Mouse (Mus musculus): ENCODE data around the gene Eps15l1.
A peak's percentile ranks its signal among the peaks of the same experiment; 100 is the strongest.

Eps15l1 gene

DNA sequence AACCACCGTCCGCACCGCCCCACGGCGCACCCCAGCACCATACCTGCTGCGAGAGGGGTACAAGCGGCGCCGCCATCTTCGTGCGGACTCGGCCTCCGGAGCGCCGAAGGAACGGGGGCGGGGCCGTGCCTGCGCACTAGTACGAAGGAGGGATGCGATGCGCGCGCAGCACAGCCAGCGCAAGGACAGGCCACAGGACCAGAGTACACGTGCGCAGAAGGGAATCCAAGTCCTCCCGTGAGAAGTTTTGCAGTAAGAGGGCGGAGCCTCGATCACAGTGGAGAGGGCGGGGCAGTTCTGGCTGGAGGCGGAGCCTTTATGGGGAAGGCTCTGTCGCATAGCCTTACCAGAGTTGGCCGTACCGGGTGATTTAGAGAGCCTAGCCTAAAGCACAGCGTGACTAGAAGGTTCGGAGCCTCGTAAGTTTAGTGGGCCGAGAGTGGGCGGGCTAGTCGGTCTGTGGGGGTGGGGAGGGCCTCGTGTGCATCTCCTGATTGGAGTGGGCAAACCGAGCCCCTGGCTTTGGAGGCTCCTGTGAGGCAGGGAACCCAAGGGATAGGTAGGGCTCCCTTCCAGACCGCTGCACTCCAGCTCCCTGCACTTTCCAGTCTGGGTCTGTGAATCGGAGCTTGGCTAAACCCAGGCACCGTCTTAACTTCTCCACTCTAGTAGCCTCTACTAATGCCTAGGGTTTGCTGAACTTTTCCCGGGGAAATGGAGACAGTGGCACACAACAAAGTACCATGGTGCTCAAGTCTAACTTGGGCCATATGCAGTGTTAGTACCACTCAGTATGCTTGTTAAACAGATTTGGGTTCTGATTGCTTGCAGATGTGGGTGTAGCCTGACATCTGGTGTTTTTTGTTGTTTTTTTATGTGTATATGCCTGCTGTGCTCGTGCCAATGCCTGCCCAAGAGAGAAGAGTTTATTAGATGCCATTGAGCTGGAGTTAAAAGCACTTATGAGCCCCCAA is at the start of gene Eps15l1:
Gene Eps15l1, minus strand, starts transcription at position 99 of the 974 bp plus-strand sequence.
- DNase-seq (ENCODE audit: low spot score in 2 of 2): peak; percentile 97 to 99

DNA sequence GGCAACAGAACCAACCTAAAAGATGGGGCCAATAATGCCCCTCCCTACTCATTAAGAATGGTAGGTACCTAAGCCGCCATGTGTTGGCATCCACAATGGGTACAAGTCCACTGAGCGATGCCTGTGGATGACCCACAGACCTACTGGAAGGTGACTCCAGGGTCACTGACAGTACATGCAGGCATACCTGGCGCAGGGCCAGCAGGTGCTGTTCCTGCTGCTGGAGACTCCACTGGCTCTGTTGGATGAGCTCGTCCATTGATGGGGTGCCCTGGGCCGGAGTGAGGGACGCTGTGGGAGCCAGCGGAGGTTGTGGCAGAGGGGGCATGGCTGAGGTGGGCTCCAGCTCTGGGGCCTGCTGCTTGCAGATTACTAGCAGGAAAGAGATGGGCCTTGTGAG is 49.4 kb upstream of the Eps15l1 start:
- no peak for DNase-seq (ENCODE audit: low spot score in 2 of 2)

DNA sequence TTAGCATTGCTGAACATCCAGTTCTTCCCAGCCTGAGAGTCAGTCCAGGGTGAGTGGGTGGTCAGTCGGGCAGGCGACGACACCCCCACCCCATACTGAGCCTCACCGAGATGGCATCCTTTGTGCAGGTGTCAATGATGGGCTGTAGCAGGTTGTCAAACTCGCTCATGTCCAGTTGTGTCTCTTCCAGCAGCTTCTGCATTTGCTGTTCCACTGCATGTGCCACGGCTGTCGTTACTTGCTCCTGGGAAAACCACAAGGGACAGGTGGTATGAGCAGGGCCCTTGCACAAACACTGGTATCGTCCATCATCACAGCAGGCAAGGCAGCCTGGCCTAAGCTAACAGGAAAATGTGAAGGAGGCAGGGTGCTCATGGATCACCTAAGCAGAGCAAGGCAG is 48.7 kb upstream of the Eps15l1 start:
- no peak for DNase-seq (ENCODE audit: low spot score in 2 of 2)

- no peak for DNase-seq (ENCODE audit: low spot score in 2 of 2)
Measured at GRCm38 (mm10) chr8:72469243-72469642, 48.0 kb upstream of the Eps15l1 start.

DNA sequence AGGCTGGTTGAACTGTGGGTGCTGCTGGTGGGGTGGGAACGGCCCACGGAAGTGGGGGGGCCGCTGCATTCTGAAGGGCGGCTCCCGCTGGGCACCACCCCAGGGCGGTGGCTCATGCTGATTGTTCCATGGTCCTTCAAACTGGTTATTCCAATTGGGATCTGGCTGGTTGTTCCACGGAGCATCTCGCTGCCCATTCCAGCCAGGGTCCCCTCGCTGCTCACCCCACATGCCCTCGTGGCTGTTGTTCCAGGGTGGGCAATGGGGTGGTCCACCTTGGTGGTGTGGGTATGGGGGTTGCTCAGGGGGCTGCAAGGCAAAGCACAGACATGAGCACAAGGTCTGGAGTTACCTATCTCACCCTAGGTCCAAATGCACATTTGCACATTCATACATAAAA is 43.0 kb upstream of the Eps15l1 start:
- no peak for DNase-seq (ENCODE audit: low spot score in 2 of 2)

DNA sequence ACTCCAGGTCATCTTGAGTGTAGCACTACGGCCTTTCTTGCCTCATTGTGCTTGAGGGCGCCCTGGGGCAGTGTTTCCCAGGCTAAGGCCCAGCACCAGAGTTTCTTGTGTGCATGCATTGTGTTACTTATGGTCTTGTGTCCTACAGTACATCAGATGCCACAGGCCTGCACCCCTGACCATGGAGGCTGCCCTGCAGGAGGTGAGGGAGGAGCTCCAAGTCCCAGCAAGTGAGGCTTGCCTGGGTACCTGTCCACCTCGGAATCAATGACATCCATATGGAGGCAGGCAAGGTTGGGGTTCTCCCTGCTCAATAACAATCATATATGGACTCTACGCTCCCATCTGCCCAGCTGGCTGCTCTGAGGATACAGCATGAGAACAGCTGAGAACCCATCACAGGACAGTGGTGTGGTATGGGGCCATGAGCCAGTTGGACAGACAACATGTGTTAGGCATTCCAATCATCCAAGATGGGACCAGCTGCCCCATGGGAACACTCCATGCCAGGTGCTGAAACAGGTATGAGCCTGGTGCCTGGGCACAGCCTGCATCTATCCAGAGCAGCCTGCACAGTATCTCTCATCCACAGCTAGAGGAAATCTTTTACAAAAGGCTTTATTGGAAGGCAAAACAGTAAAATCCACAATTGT is 38.7 kb upstream of the Eps15l1 start:
- no peak for DNase-seq (ENCODE audit: low spot score in 2 of 2)

- no peak for DNase-seq (ENCODE audit: low spot score in 2 of 2)
Measured at GRCm38 (mm10) chr8:72458457-72458856, 37.2 kb upstream of the Eps15l1 start.

- no peak for DNase-seq (ENCODE audit: low spot score in 2 of 2)
Measured at GRCm38 (mm10) chr8:72457806-72458205, 36.5 kb upstream of the Eps15l1 start.

GRCm38 (mm10) chr8:72455317-72455716 is 34.1 kb upstream of the Eps15l1 start:
- no peak for DNase-seq (ENCODE audit: low spot score in 2 of 2)

- no peak for DNase-seq (ENCODE audit: low spot score in 2 of 2)
Measured at GRCm38 (mm10) chr8:72453904-72454303, 32.6 kb upstream of the Eps15l1 start.

GRCm38 (mm10) chr8:72451516-72451915 is 30.3 kb upstream of the Eps15l1 start:
- DNase-seq (ENCODE audit: low spot score in 2 of 2): no peak

- DNase-seq (ENCODE audit: low spot score in 2 of 2): no peak
Measured at GRCm38 (mm10) chr8:72445071-72445470, 23.8 kb upstream of the Eps15l1 start.

DNA sequence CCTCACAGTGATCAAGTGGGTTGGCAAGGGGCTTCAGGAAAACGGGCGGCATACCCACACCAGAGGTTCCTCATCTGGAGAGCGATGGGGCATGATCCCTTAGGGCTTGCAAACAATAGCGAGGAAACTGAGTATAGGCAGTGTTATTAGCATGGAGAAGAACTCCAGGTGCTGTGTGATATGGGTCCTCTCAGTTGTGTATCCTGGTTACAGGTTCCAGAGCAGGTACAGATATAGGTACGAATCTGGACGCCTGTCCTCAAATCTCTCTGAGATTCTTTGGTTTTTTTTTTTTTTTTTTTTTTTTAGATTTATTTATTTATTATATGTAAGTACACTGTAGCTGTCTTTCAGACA is 22.7 kb upstream of the Eps15l1 start:
- DNase-seq (ENCODE audit: low spot score in 2 of 2): no peak

DNA sequence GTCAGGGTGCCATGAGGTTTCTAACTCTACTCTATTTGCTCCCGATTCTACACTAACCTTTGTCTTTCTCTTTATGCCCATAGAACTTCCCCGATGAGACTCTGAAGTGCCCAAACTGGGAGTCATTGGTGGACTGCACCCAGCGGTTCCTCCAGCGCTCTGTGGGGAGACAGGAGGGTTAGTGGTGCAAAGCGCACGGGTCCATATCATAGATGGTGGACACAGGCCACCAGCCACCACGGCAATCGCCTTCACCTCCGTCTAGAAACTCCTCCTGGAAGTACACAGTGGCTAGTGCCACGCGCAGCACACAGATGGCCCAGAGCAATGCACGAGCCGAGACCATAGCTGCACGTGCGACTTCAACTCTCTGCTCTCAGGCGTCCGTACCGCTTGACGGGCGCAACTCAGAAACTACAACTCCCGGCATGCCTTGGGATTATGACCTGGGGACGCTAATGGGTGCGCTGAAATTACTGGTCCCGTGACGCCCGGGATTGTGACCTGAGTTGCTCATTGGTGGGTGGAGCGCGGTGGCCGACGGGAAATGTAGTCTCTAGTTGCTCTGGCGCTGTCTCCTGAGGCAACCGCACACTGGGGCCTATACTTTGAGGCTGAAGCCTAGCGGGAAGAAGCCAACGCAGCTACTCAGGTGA is 22.2 kb upstream of the Eps15l1 start, which contains the start of the genes Calr3 and 1700030K09Rik:
Gene Calr3, minus strand, starts transcription at position 533 of the 656 bp plus-strand sequence.
Gene 1700030K09Rik, plus strand, starts transcription at position 543 of the 656 bp plus-strand sequence.
- DNase-seq (ENCODE audit: low spot score in 2 of 2): peak; percentile 96 to 98

DNA sequence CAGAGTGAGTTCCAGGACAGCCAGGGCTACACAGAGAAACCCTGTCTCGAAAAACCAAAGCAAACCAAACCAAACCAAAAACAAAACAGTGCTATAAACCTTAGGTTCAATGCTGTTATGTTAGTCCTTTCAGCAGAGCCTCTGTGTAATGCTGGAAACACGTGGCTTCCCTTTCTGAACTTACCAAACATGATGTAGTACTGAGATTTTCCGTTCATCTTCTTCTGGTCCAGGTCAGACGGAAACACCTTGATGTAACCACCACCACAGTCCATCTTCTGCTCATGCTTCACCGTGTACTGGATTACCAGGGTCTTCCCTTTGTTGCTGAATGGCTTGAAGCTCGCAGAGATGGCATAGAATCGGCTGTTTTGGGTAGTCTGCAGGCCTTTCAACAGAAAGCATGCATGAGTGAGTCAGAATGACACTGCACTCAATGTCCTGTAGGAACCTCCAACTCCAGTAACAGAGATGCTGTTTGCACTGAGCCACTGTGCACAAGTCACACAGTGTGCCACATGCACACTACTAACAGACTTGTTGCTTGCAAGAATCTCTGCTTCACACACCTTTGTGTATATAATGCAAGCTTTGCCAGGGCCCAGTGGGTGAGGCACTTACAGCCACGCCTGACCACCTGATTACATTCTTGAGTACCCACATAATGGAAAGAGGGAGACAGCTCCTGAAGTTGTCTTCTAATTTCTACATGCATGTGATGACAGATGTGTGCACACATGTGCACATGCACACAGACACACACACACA is 17.2 kb upstream of the Eps15l1 start:
- no peak for DNase-seq (ENCODE audit: low spot score in 2 of 2)

DNA sequence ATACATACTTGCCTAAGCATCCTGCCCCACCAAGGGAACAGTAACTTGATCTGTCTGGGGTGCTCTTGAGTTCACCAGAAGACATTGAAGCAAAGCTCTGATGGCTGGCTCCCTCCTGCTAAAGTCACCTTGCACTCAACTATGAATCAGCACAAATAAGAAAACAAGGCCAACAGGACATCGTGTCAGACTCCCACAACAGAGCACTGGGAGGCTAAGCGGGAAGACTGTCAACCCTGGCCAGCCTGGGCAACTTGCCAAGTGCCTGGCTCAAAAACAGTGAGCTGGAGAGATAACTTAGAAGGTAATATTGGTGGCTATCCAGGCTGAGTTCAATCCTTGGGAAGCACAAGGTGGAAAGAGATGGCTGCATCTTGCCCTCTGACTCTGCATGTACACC is 13.7 kb upstream of the Eps15l1 start:
- DNase-seq (ENCODE audit: low spot score in 2 of 2): peak in 1 of 2 experiments; percentile 45

GRCm38 (mm10) chr8:72429676-72430075 is 8.4 kb upstream of the Eps15l1 start:
- DNase-seq (ENCODE audit: low spot score in 2 of 2): no peak

DNA sequence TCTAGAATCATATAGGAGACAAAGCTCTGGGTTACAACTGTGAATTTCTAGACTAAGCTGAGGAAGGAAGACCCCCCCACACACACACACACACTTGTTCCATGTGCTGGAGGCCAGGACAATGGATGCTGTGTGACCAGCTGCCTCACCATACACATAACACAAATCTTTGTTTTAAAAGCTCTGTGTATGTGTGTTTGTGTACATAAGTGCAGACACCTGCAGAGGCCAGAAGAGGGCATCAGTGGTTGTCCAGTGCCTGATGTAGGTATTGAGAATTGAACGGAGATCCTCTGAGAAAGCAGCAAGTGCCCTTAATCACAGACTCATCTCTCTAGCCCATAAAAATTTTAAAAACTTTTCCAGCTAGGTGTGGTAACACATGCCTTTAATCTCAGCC is 1.7 kb upstream of the Eps15l1 start:
- DNase-seq (ENCODE audit: low spot score in 2 of 2): no peak

- peak; percentile 39 to 62 for DNase-seq (ENCODE audit: low spot score in 2 of 2)
Measured at GRCm38 (mm10) chr8:72420571-72421361, 494 bp downstream of the Eps15l1 start.

GRCm38 (mm10) chr8:72418073-72418472 is 3.2 kb downstream of the Eps15l1 start:
- DNase-seq (ENCODE audit: low spot score in 2 of 2): no peak

DNA sequence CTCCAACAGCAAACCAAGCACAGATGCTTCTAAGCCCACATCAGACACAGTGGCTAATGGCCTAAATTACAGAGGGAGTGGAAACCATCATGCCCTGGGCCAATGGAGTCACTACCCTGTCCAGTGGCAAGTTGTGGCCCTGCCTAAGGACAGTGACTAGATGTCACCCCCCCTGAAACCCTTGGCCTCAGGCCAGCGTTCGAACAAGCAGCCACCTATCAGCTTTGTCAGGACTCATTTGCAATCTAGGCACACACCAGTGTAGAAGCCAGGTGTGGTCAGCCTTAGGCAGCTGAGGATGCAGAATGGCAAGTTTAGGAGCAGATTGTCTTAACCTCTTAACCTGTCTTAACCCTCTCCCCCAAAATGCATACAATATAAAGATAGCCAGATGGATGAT is 6.0 kb downstream of the Eps15l1 start:
- no peak for DNase-seq (ENCODE audit: low spot score in 2 of 2)
